Mouse (Mus musculus): Measurements from ENCODE around the gene Rela. TPM values are rescaled to one million over a fixed set of nuclear protein-coding genes. Genes with fewer than 3 reads are reported as not detected.
A peak's percentile ranks its signal among the peaks of the same experiment; 100 is the strongest.

Gene Rela
- polyA plus RNA-seq, 1 experiment from 2014 or later: 21.3 TPM

DNA sequence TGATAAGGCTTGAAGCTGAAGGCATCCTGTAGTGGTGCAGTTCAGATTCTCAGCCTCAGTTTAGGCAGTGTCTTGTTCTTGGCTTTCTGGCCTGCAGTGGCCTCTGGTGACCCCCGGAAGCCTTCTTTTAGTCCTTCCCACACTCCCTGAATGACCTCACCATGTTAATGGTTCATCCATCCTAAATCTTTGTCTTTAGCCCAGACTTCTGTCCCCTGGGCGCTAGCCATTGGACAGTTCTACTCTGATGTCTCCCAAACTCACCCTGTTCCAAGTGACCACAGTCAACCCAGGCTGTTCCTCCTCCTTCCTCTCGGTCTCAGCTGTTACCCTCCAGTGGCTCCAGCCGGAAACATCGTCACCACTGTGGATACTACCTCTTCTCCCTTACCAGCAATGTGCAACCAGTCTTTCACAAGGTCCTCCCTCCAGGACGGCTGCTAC, 12.0 kb downstream of the Rela start:
- H3K4me2 ChIP-seq (ENCODE audit: low read depth, low read length): peak overlapping the region; percentile 82
- peak overlapping the region; percentile 37 for H3K4me3 ChIP-seq (ENCODE audit: low read depth, low read length)
- TF ChIP-seq CTCF (IDR thresholded peaks at IDR 0.05; ENCODE audit: low read depth) (no peak), EP300 (IDR thresholded peaks at IDR 0.05; ENCODE audit: low read depth) (no peak)
- peak overlapping the region; percentile 51 for H3K9ac ChIP-seq (replicated peaks)
- peaks cover 69% of the 10 kb centered on the region for H3K36me3 ChIP-seq (replicated peaks; ENCODE audit: insufficient read depth, low read length)
- H3K27ac ChIP-seq (ENCODE audit: low read depth): peak overlapping the region; percentile 81
- 22% methylated on average over 6 of the region's 6 CpGs for WGBS (ENCODE audit: insufficient replicate concordance)
- H3K27me3 ChIP-seq (ENCODE audit: insufficient read depth, low read length): no peaks in the 10 kb centered on the region
- peak; percentile 42 for ATAC-seq
- no peaks in the 10 kb centered on the region for H3K9me3 ChIP-seq (ENCODE audit: low read length)
- peak; percentile 60 for DNase-seq
- peaks cover 19% of the 10 kb centered on the region for H3K4me1 ChIP-seq (ENCODE audit: insufficient read depth)

DNA sequence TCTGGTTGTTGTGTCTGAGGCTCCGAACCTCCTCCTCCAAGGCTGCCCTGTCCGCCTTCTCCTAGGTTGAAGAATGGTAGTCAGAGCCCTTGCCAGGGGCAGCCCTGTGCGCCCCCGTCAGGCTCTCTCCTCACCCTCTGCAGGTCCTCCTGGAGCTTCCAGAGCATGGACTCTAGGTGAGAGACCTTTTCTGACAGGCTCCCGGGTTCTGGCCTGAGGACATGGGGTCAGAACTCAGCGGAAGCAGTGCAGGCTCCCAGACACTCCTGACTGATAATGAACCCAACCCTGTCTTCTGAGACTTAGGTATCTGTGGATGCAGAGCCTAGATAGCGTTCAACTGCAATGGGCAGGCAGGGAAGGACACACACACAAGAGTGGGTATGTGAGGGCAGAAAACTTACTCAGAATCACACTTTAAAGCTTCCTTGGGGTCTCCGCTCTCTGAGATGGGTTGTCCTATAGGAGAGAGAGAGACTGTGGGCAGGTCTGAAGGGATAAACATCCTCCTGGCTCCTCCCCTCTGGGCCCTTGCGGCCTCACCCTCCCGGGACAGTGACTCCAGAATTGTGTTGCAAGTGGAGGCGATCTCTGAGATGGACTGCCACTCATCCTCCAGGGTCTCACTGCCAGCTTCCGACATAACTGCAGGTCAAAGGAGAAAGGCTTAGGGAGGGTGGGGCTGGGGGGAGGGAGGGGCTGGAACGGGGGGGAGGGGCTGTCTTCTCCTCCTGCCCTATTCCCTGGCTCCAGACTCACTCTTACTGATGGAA, 14.4 kb downstream of the Rela start:
- Histone ChIP-seq H3K4me1 (ENCODE audit: insufficient read depth) (peaks cover 24% of the 10 kb centered on the region), H3K36me3 (replicated peaks; ENCODE audit: insufficient read depth, low read length) (peaks cover 71% of the 10 kb centered on the region), H3K4me2 (ENCODE audit: low read depth, low read length) (no peak overlapping the region), H3K27me3 (ENCODE audit: insufficient read depth, low read length) (no peaks in the 10 kb centered on the region), H3K9me3 (ENCODE audit: low read length) (no peaks in the 10 kb centered on the region), H3K27ac (ENCODE audit: low read depth) (no peak overlapping the region), H3K4me3 (ENCODE audit: low read depth, low read length) (no peak overlapping the region), H3K9ac (replicated peaks) (no peak overlapping the region)
- ATAC-seq: no peak
- no peak for DNase-seq
- 71% methylated on average over 13 of the region's 13 CpGs for WGBS (ENCODE audit: insufficient replicate concordance)
- TF ChIP-seq EP300 (IDR thresholded peaks at IDR 0.05; ENCODE audit: low read depth) (no peak), CTCF (IDR thresholded peaks at IDR 0.05; ENCODE audit: low read depth) (no peak)

DNA sequence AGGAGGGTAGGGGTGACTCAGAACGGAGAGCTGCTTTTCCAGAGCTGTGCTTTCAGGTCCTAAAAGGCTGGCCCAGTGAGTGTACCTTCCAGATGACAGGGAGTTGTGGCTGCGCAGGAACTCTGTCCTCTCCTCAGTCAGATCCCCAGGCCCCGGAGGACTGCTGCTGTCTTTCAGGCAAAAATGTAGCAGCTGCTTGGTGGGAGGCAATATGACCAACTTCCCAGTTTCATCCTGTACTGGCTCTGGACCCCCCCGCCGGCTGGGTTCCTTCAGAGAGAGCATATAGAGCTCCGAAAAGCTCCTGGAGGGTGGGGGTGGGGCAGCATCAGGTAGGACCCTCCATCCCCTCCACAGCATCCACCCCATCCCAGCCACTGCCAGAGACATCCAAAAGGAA, 15.3 kb downstream of the Rela start:
- Histone ChIP-seq H3K4me3 (ENCODE audit: low read depth, low read length) (no peak overlapping the region), H3K9ac (replicated peaks) (no peak overlapping the region)

DNA sequence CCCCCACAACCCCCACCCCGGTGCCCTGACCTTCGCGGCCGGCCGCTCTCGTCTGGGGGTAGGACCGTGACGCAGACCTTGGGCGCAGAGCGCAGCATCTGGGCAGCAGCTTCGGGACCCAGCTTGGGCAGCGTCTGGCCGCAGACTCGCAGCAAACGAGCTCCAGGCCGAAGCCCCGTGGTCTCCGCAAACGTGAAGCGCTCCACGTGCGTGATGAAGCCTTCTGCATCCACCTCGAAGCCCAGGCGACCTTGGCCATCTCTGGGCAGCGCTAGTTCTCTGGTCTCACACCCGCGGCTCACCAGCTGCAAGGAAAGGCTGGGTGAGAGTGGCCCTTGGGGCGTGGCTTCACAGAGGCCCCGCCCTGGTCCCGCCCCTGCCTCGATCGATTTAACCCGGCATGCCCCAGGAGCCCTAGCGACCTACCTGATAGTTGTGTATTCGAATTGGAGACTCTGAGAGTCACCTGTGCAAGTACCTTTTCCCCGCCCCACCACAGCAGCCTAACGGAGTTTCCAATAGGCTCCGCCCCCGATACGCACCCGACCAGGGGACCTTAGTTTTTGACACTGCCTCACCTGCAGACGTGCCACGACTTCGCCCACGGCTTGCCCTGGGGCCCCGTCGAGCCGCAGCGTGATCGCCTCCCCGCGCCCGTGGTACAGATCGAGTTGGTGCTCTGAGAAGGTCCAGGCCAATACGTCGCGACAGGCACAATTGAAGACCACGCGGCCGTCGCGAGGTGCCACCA, 16.9 kb downstream of the Rela start:
- H3K9me3 ChIP-seq (ENCODE audit: low read length): no peaks in the 10 kb centered on the region
- peaks cover 16% of the 10 kb centered on the region for H3K4me1 ChIP-seq (ENCODE audit: insufficient read depth)
- peak; percentile 68 for ATAC-seq
- no peak overlapping the region for H3K27ac ChIP-seq (ENCODE audit: low read depth)
- WGBS (ENCODE audit: insufficient replicate concordance): 73% methylated on average over 62 of the region's 62 CpGs
- TF ChIP-seq CTCF (IDR thresholded peaks at IDR 0.05; ENCODE audit: low read depth) (no peak), EP300 (IDR thresholded peaks at IDR 0.05; ENCODE audit: low read depth) (no peak)
- 0 out of 2 replicates have a peak overlapping the region, but pooled peaks have one; percentile 0 for H3K4me3 ChIP-seq (ENCODE audit: low read depth, low read length)
- peaks cover 75% of the 10 kb centered on the region for H3K36me3 ChIP-seq (replicated peaks; ENCODE audit: insufficient read depth, low read length)
- H3K4me2 ChIP-seq (ENCODE audit: low read depth, low read length): peak overlapping the region; percentile 51
- no peaks in the 10 kb centered on the region for H3K27me3 ChIP-seq (ENCODE audit: insufficient read depth, low read length)
- DNase-seq: peak; percentile 76
- H3K9ac ChIP-seq (replicated peaks): no peak overlapping the region

More for the DNA sequence above, 15.3 kb downstream of the Rela start:
- ATAC-seq (no peak), DNase-seq (no peak)
- WGBS (ENCODE audit: insufficient replicate concordance): 84% methylated on average over 6 of the region's 6 CpGs
- TF ChIP-seq EP300 (IDR thresholded peaks at IDR 0.05; ENCODE audit: low read depth) (no peak), CTCF (IDR thresholded peaks at IDR 0.05; ENCODE audit: low read depth) (no peak)
- H3K27me3 ChIP-seq (ENCODE audit: insufficient read depth, low read length): no peaks in the 10 kb centered on the region
- no peak overlapping the region for H3K27ac ChIP-seq (ENCODE audit: low read depth)
- peaks cover 24% of the 10 kb centered on the region for H3K4me1 ChIP-seq (ENCODE audit: insufficient read depth)
- H3K4me2 ChIP-seq (ENCODE audit: low read depth, low read length): no peak overlapping the region
- peaks cover 66% of the 10 kb centered on the region for H3K36me3 ChIP-seq (replicated peaks; ENCODE audit: insufficient read depth, low read length)
- H3K9me3 ChIP-seq (ENCODE audit: low read length): no peaks in the 10 kb centered on the region

DNA sequence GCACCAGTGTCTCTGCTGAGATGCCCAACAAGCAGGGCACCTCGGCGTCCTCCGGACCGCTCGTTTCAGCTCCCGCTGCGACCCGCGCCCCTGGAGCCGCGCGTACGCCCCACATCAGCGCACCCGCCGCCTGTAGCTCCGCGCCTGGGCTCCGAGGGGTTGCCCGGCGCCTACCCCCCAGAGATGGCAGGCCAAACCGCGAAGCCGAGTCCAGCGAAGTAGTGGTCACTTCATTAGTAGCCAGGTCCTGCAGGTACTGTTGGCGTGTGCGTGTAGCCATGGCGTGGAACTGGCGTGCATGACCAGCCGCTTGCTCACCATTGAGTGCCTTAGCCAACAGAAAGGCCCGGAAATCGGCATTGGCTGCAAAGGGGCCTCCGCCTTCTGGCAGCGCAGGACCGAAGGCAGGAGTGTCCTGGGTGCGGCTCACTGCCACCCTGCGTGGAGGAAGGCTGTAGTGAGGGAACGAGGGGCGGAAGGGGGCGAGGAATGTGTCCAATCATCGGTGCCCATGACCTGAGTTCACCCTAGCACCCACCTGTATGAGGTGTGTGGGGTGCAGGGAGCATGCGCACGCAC, 17.5 kb downstream of the Rela start:
- TF ChIP-seq CTCF (IDR thresholded peaks at IDR 0.05; ENCODE audit: low read depth) (no peak), EP300 (IDR thresholded peaks at IDR 0.05; ENCODE audit: low read depth) (no peak)
- Histone ChIP-seq H3K27ac (ENCODE audit: low read depth) (no peak overlapping the region), H3K27me3 (ENCODE audit: insufficient read depth, low read length) (no peaks in the 10 kb centered on the region)

More for the DNA sequence above, 17.5 kb downstream of the Rela start:
- Histone ChIP-seq H3K4me3 (ENCODE audit: low read depth, low read length) (0 out of 2 replicates have a peak overlapping the region, but pooled peaks have one; percentile 0), H3K9me3 (ENCODE audit: low read length) (no peaks in the 10 kb centered on the region), H3K4me1 (ENCODE audit: insufficient read depth) (peaks cover 9% of the 10 kb centered on the region), H3K9ac (replicated peaks) (no peak overlapping the region; the same call in 1 of the 2 replicates), H3K4me2 (ENCODE audit: low read depth, low read length) (peak overlapping the region; percentile 51), H3K36me3 (replicated peaks; ENCODE audit: insufficient read depth, low read length) (peaks cover 78% of the 10 kb centered on the region)
- ATAC-seq (peak; percentile 11), DNase-seq (no peak)
- 70% methylated on average over 43 of the region's 43 CpGs for WGBS (ENCODE audit: insufficient replicate concordance)

All from liver, postnatal 0 days (tissue).